Mouse (Mus musculus): ENCODE data around the gene Zfp653.

Zfp653 gene

GRCm38 (mm10) chr9:22067195-22067594 lies 4.0 kb downstream of the Zfp653 start:
- no peak for DNase-seq

- DNase-seq, result peak; percentile 79
Measured at GRCm38 (mm10) chr9:22066433-22066832, 4.7 kb downstream of the Zfp653 start.

GRCm38 (mm10) chr9:22065642-22066041 lies 5.5 kb downstream of the Zfp653 start:
- DNase-seq, result no peak

- DNase-seq, result no peak
Measured at GRCm38 (mm10) chr9:22064341-22064740, 6.8 kb downstream of the Zfp653 start.

- DNase-seq, result no peak
Measured at GRCm38 (mm10) chr9:22061339-22061738, 9.8 kb downstream of the Zfp653 start.

GRCm38 (mm10) chr9:22058011-22058424 lies 13.2 kb downstream of the Zfp653 start:
- DNase-seq, result no peak

- DNase-seq, result no peak
Measured at GRCm38 (mm10) chr9:22057031-22057517, 14.1 kb downstream of the Zfp653 start.

GRCm38 (mm10) chr9:22056303-22056910 lies 14.8 kb downstream of the Zfp653 start:
- DNase-seq, result no peak

- no peak for DNase-seq
Measured at GRCm38 (mm10) chr9:22055713-22056112, 15.5 kb downstream of the Zfp653 start.

GRCm38 (mm10) chr9:22054411-22055076 lies 16.6 kb downstream of the Zfp653 start:
- peak; percentile 78 for DNase-seq

GRCm38 (mm10) chr9:22053657-22054056 lies 17.5 kb downstream of the Zfp653 start:
- no peak for DNase-seq

GRCm38 (mm10) chr9:22051958-22052254 lies 19.3 kb downstream of the Zfp653 start, which contains the start of gene Elavl3:
Elavl3 (minus strand) TSS chr9:22052023.
- DNase-seq, result no peak

- DNase-seq, result no peak
Measured at GRCm38 (mm10) chr9:22051161-22051957, 19.8 kb downstream of the Zfp653 start.

- peak; percentile 31 for DNase-seq
Measured at GRCm38 (mm10) chr9:22050351-22050889, 20.8 kb downstream of the Zfp653 start.

GRCm38 (mm10) chr9:22049721-22050270 lies 21.4 kb downstream of the Zfp653 start:
- DNase-seq, result no peak

GRCm38 (mm10) chr9:22049315-22049714 lies 21.9 kb downstream of the Zfp653 start:
- no peak for DNase-seq

GRCm38 (mm10) chr9:22047329-22047728 lies 23.8 kb downstream of the Zfp653 start:
- no peak for DNase-seq

- DNase-seq, result no peak
Measured at GRCm38 (mm10) chr9:22041832-22042231, 29.3 kb downstream of the Zfp653 start.

- DNase-seq, result no peak
Measured at GRCm38 (mm10) chr9:22037826-22038225, 33.4 kb downstream of the Zfp653 start.

GRCm38 (mm10) chr9:22035300-22036044 lies 35.7 kb downstream of the Zfp653 start:
- DNase-seq, result no peak

GRCm38 (mm10) chr9:22030386-22030785 lies 40.8 kb downstream of the Zfp653 start:
- DNase-seq, result no peak

GRCm38 (mm10) chr9:22028467-22028866 lies 42.7 kb downstream of the Zfp653 start:
- no peak for DNase-seq
